Mouse (Mus musculus) kidney, embryonic 15.5 days (tissue): ENCODE measurements around the gene Tnfsf12. TPM values are rescaled to one million over a fixed set of nuclear protein-coding genes. Genes with fewer than 3 reads are reported as not detected.
"Not testable (repeated sequence)": the region's sequence is repeated elsewhere in the genome, so short reads cannot be mapped to it uniquely, and the experiment has no call there.

Experiments
- ATAC-seq: fragments of 200-750 bp; cut with Nextera tagmentation; replicated peaks from 2 replicates; pipeline ENCODE4 v1.8.0; 2017; ENCODE audit warnings: moderate TSS enrichment; ENCODE audit not compliant: low FRiP score
- H3K27ac ChIP-seq: fragments of 300-500 bp; sonication (generic); 2 replicates; pipeline ENCODE4 v1.5.1; 2015; ENCODE audit warnings: mild to moderate bottlenecking, inconsistent platforms
- H3K27me3 ChIP-seq: fragments of 300-500 bp; sonication (generic); 2 replicates; pipeline ENCODE4 v1.6.1; 2015; ENCODE audit warnings: inconsistent platforms
- H3K36me3 ChIP-seq: fragments of 300-500 bp; sonication (generic); 2 replicates; pipeline ENCODE4 v1.6.1; 2015; ENCODE audit warnings: inconsistent platforms
- H3K4me1 ChIP-seq: fragments of 300-500 bp; sonication (generic); 2 replicates; pipeline ENCODE4 v1.6.1; 2015; ENCODE audit warnings: inconsistent platforms
- H3K4me2 ChIP-seq: fragments of 300-500 bp; sonication (generic); 2 replicates; pipeline ENCODE4 v1.6.1; 2015; ENCODE audit warnings: moderate library complexity, mild to moderate bottlenecking, inconsistent platforms
- H3K4me3 ChIP-seq: fragments of 300-500 bp; sonication (generic); replicated peaks from 2 replicates; pipeline ENCODE4 v1.5.1; 2015; ENCODE audit warnings: mild to moderate bottlenecking, inconsistent platforms
- H3K9ac ChIP-seq: fragments of 300-500 bp; sonication (generic); 2 replicates; pipeline ENCODE4 v1.6.1; 2015; ENCODE audit warnings: mild to moderate bottlenecking, inconsistent platforms
- H3K9me3 ChIP-seq: fragments of 300-500 bp; sonication (generic); replicated peaks from 2 replicates; pipeline ENCODE4 v1.6.1; 2016; ENCODE audit warnings: inconsistent platforms
- WGBS: fragments of 180-500 bp; shearing (Covaris S2); methylation state at CpG from one replicate; pipeline ENCODE4 v1.1.7; 2015; ENCODE audit warnings: mixed read lengths; 5-methylcytosine and 5-hydroxymethylcytosine counted together
- polyA plus RNA-seq: library from polyadenylated mRNA; unstranded; fragments of >200 nt; fragmentation: Nextera tagmentation; extraction: Ambion mirVana; gene quantifications from 2 replicates; pipeline ENCODE4 v1.2.1, GENCODE M21; 2015

Tnfsf12 gene
- 9.1 and 11.1 TPM in 2 replicates for polyA plus RNA-seq

- H3K4me2 ChIP-seq = peak within 1 kb of the TSS; percentile 91
- peak within 1 kb of the TSS; percentile 79 for H3K9ac ChIP-seq
- H3K9me3 ChIP-seq = 0 out of 2 replicates have a peak, but pooled peaks cover 3% of the 10 kb centered on the region
- no peaks in the 10 kb centered on the region for H3K36me3 ChIP-seq
- H3K4me3 ChIP-seq = peak within 1 kb of the TSS; percentile 61
- peak within 1 kb of the TSS; percentile 91 for H3K27ac ChIP-seq
- H3K27me3 ChIP-seq = no peaks in the 10 kb centered on the region
- under 1% methylated on average over 37 of the region's 41 CpGs for WGBS
- peak; percentile 86 for ATAC-seq
- H3K4me1 ChIP-seq = peaks cover 25% of the 10 kb centered on the region
Measured at GRCm38 (mm10) chr11:69695361-69696181, at the start of gene Tnfsf12, which contains the start of gene Tnfsfm13. Gene Tnfsf12, minus strand, starts transcription at chr11:69695849. Gene Tnfsfm13, minus strand, starts transcription at chr11:69696098.

- H3K4me3 ChIP-seq, ATAC-seq, H3K27ac ChIP-seq, H3K9ac ChIP-seq, H3K4me2 ChIP-seq, H3K4me1 ChIP-seq, H3K27me3 ChIP-seq, H3K9me3 ChIP-seq: not testable (repeated sequence)
- peaks cover 37% of the 10 kb centered on the region for H3K36me3 ChIP-seq
- WGBS = 72% methylated on average over 3 of the region's 3 CpGs
Measured at GRCm38 (mm10) chr11:69731408-69731807, 35.8 kb upstream of the Tnfsf12 start.

- Histone ChIP-seq H3K4me3 (no peak overlapping the region), H3K27ac (no peak overlapping the region), H3K36me3 (peaks cover 14% of the 10 kb centered on the region), H3K9ac (no peak overlapping the region), H3K4me1 (no peaks in the 10 kb centered on the region), H3K27me3 (no peaks in the 10 kb centered on the region), H3K9me3 (no peaks in the 10 kb centered on the region), H3K4me2 (no peak overlapping the region)
- WGBS = 31% methylated on average over 3 of the region's 3 CpGs
- ATAC-seq = no peak
Measured at GRCm38 (mm10) chr11:69729063-69729462, 33.4 kb upstream of the Tnfsf12 start.

GRCm38 (mm10) chr11:69725951-69726350 lies 30.3 kb upstream of the Tnfsf12 start:
- Histone ChIP-seq H3K27me3 (no peaks in the 10 kb centered on the region), H3K36me3 (no peaks in the 10 kb centered on the region), H3K9me3 (no peaks in the 10 kb centered on the region), H3K9ac (no peak overlapping the region), H3K4me1 (no peaks in the 10 kb centered on the region), H3K4me2 (no peak overlapping the region), H3K27ac (no peak overlapping the region), H3K4me3 (no peak overlapping the region)
- no peak for ATAC-seq
- 29% methylated on average over 5 of the region's 5 CpGs for WGBS

GRCm38 (mm10) chr11:69723074-69723473 lies 27.4 kb upstream of the Tnfsf12 start:
- ATAC-seq = no peak
- H3K9me3 ChIP-seq = no peaks in the 10 kb centered on the region
- H3K36me3 ChIP-seq = no peaks in the 10 kb centered on the region
- H3K4me2 ChIP-seq = no peak overlapping the region
- H3K4me3 ChIP-seq = no peak overlapping the region
- H3K27me3 ChIP-seq = no peaks in the 10 kb centered on the region
- H3K27ac ChIP-seq = no peak overlapping the region
- WGBS = 31% methylated on average over 2 of the region's 2 CpGs
- H3K9ac ChIP-seq = no peak overlapping the region
- H3K4me1 ChIP-seq = peaks cover 6% of the 10 kb centered on the region

GRCm38 (mm10) chr11:69720852-69721251 lies 25.2 kb upstream of the Tnfsf12 start:
- Histone ChIP-seq H3K4me3 (no peak overlapping the region), H3K36me3 (no peaks in the 10 kb centered on the region), H3K9me3 (no peaks in the 10 kb centered on the region), H3K27ac (no peak overlapping the region), H3K4me1 (peaks cover 11% of the 10 kb centered on the region), H3K4me2 (no peak overlapping the region), H3K27me3 (no peaks in the 10 kb centered on the region), H3K9ac (no peak overlapping the region)
- 55% methylated on average over 6 of the region's 6 CpGs for WGBS
- ATAC-seq = no peak

- Histone ChIP-seq H3K27me3 (no peaks in the 10 kb centered on the region), H3K9ac (no peak overlapping the region), H3K4me1 (peaks cover 25% of the 10 kb centered on the region), H3K4me2 (no peak overlapping the region), H3K27ac (no peak overlapping the region), H3K9me3 (no peaks in the 10 kb centered on the region), H3K36me3 (no peaks in the 10 kb centered on the region), H3K4me3 (no peak overlapping the region)
- WGBS = 76% methylated on average over 6 of the region's 6 CpGs
- no peak for ATAC-seq
Measured at GRCm38 (mm10) chr11:69719423-69719822, 23.8 kb upstream of the Tnfsf12 start.

- no peaks in the 10 kb centered on the region for H3K9me3 ChIP-seq
- H3K27ac ChIP-seq = no peak overlapping the region
- peaks cover 29% of the 10 kb centered on the region for H3K4me1 ChIP-seq
- 44% methylated on average over 15 of the region's 15 CpGs for WGBS
- no peaks in the 10 kb centered on the region for H3K27me3 ChIP-seq
- no peak overlapping the region for H3K9ac ChIP-seq
- H3K4me2 ChIP-seq = no peak overlapping the region
- no peak overlapping the region for H3K4me3 ChIP-seq
- no peak for ATAC-seq
- H3K36me3 ChIP-seq = no peaks in the 10 kb centered on the region
Measured at GRCm38 (mm10) chr11:69718661-69719060, 23.0 kb upstream of the Tnfsf12 start.

- H3K9ac ChIP-seq = no peak overlapping the region
- peaks cover 38% of the 10 kb centered on the region for H3K4me1 ChIP-seq
- H3K4me2 ChIP-seq = no peak overlapping the region
- no peaks in the 10 kb centered on the region for H3K9me3 ChIP-seq
- no peaks in the 10 kb centered on the region for H3K36me3 ChIP-seq
- 66% methylated on average over 4 of the region's 4 CpGs for WGBS
- ATAC-seq = no peak
- no peak overlapping the region for H3K4me3 ChIP-seq
- H3K27me3 ChIP-seq = no peaks in the 10 kb centered on the region
- H3K27ac ChIP-seq = no peak overlapping the region
Measured at GRCm38 (mm10) chr11:69716953-69717352, 21.3 kb upstream of the Tnfsf12 start.

- Histone ChIP-seq H3K4me1 (peaks cover 40% of the 10 kb centered on the region), H3K27ac (peak overlapping the region; percentile 88), H3K9me3 (no peaks in the 10 kb centered on the region), H3K4me3 (no peak overlapping the region), H3K36me3 (no peaks in the 10 kb centered on the region), H3K9ac (no peak overlapping the region), H3K4me2 (no peak overlapping the region), H3K27me3 (no peaks in the 10 kb centered on the region)
- WGBS = 14% methylated on average over 5 of the region's 5 CpGs
- ATAC-seq = no peak
Measured at GRCm38 (mm10) chr11:69715929-69716328, 20.3 kb upstream of the Tnfsf12 start.

GRCm38 (mm10) chr11:69715482-69715881 lies 19.8 kb upstream of the Tnfsf12 start:
- Histone ChIP-seq H3K4me2 (no peak overlapping the region), H3K36me3 (no peaks in the 10 kb centered on the region), H3K4me1 (peaks cover 40% of the 10 kb centered on the region), H3K27me3 (no peaks in the 10 kb centered on the region), H3K9ac (no peak overlapping the region), H3K27ac (peak overlapping the region; percentile 88), H3K4me3 (no peak overlapping the region), H3K9me3 (no peaks in the 10 kb centered on the region)
- 62% methylated on average over 9 of the region's 9 CpGs for WGBS
- ATAC-seq = no peak

GRCm38 (mm10) chr11:69714636-69715329 lies 19.1 kb upstream of the Tnfsf12 start:
- WGBS = 38% methylated on average over 18 of the region's 18 CpGs
- H3K9ac ChIP-seq = no peak overlapping the region
- H3K4me1 ChIP-seq = peaks cover 40% of the 10 kb centered on the region
- ATAC-seq = peak; percentile 73
- H3K27me3 ChIP-seq = no peaks in the 10 kb centered on the region
- peak overlapping the region; percentile 15; the same call in 1 of the 2 replicates for H3K4me3 ChIP-seq
- H3K27ac ChIP-seq = peak overlapping the region; percentile 88
- peak overlapping the region; percentile 41 for H3K4me2 ChIP-seq
- H3K9me3 ChIP-seq = no peaks in the 10 kb centered on the region
- no peaks in the 10 kb centered on the region for H3K36me3 ChIP-seq
